Mouse (Mus musculus): ENCODE measurements at regions not wholly inside any gene's neighbourhood (a gene's known extent, or its start where the extent isn't known, plus 50 kb on each side); places are given as distances from the start of the nearest gene placed in this dataset.

DNA sequence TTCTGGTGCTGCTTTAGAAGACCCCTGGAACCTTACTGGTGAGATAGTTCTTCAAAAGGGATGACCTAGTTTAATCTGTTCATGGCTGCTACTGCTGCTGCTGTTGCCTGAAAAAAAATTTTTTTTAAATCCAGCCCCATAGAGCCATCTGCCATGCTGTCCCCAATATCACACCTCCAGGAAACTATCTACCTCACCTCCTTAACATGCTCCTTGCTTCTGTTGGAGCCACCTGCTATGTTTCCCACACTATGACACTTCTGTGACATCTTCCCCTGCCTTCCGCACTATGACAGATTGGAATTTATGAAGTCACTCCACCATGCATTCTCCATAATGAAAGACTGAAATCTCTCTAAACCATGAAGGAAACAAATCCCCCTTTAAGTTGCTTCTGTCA, 349.6 kb downstream of the Dnajb9 start:
- no peak for TF ChIP-seq CTCF (IDR thresholded peaks at IDR 0.05; ENCODE audit: extremely low read depth, insufficient read depth, low read length)
- TF ChIP-seq POLR2A (IDR thresholded peaks at IDR 0.05; ENCODE audit: extremely low read depth, insufficient read depth, low read length) = no peak

All from cortical plate, adult 2 months (tissue).